Mouse (Mus musculus) adrenal gland, adult 18-20 months (tissue): ENCODE measurements around the gene Abhd8. TPM values are rescaled to one million over a fixed set of nuclear protein-coding genes. Genes with fewer than 3 reads are reported as not detected.
A peak's percentile ranks its signal among the peaks of the same experiment; 100 is the strongest.

Experiments
- DNase-seq, 2 experiments: peaks; one replicate each; pipeline ENCODE4 v3.0.0; 2021 to 2022; ENCODE audit warnings: low spot score in 2 of 2
- total RNA-seq, 2 experiments: library from RNA; stranded (reverse); gene quantifications; 1 replicate in 1 of 2; 2 replicates in 1 of 2; pipeline ENCODE4 v1.2.3; 2021

Abhd8 gene
- total RNA-seq, 2 experiments from 2014 or later = 43.5 to 72.2 TPM

- no peak for DNase-seq
Measured at GRCm38 (mm10) chr8:71483932-71484331, 20.5 kb upstream of the Abhd8 start.

GRCm38 (mm10) chr8:71478943-71479342 is 15.5 kb upstream of the Abhd8 start:
- DNase-seq = no peak

- no peak for DNase-seq
Measured at GRCm38 (mm10) chr8:71477196-71477845, 13.9 kb upstream of the Abhd8 start.

GRCm38 (mm10) chr8:71476099-71476940 is 12.9 kb upstream of the Abhd8 start:
- peak; percentile 84 for DNase-seq

- DNase-seq = no peak
Measured at GRCm38 (mm10) chr8:71475702-71476075, 12.2 kb upstream of the Abhd8 start.

GRCm38 (mm10) chr8:71474785-71475701 is 11.6 kb upstream of the Abhd8 start:
- DNase-seq = no peak

GRCm38 (mm10) chr8:71474344-71474743 is 10.9 kb upstream of the Abhd8 start:
- DNase-seq = no peak

- no peak for DNase-seq
Measured at GRCm38 (mm10) chr8:71472601-71473386, 9.3 kb upstream of the Abhd8 start.

GRCm38 (mm10) chr8:71471861-71472260 is 8.4 kb upstream of the Abhd8 start:
- DNase-seq = no peak

GRCm38 (mm10) chr8:71470913-71471255 is 7.4 kb upstream of the Abhd8 start:
- DNase-seq = no peak

- DNase-seq = no peak
Measured at GRCm38 (mm10) chr8:71470146-71470912, 6.9 kb upstream of the Abhd8 start.

- no peak for DNase-seq
Measured at GRCm38 (mm10) chr8:71469411-71469810, 6.0 kb upstream of the Abhd8 start.

GRCm38 (mm10) chr8:71468916-71469315 is 5.5 kb upstream of the Abhd8 start, which contains the start of gene Dda1:
Gene Dda1 (plus strand): TSS chr8:71469199.
- DNase-seq = peak; percentile 89 to 91

- DNase-seq = no peak
Measured at GRCm38 (mm10) chr8:71468001-71468400, 4.5 kb upstream of the Abhd8 start.

- no peak for DNase-seq
Measured at GRCm38 (mm10) chr8:71467201-71467600, 3.7 kb upstream of the Abhd8 start.

GRCm38 (mm10) chr8:71466198-71466597 is 2.7 kb upstream of the Abhd8 start:
- no peak for DNase-seq

- DNase-seq = no peak
Measured at GRCm38 (mm10) chr8:71465733-71466132, 2.3 kb upstream of the Abhd8 start.

GRCm38 (mm10) chr8:71464513-71465500 is 1.4 kb upstream of the Abhd8 start, which contains the start of gene Mrpl34:
Gene Mrpl34 (plus strand): TSS chr8:71464959.
- DNase-seq = peak; percentile 91 to 94

GRCm38 (mm10) chr8:71462786-71463185 is 669 bp downstream of the Abhd8 start:
- peak in 1 of 2 experiments; percentile 38 for DNase-seq
